Mouse (Mus musculus): ENCODE measurements at regions not wholly inside any gene's neighbourhood (a gene's known extent, or its start where the extent isn't known, plus 50 kb on each side); places are given as distances from the start of the nearest gene placed in this dataset.

GRCm38 (mm10) chr4:68648311-68648710, 305.9 kb downstream of the Brinp1 start:
- Histone ChIP-seq H3K27ac (no peak overlapping the region), H3K27me3 (no peaks in the 10 kb centered on the region), H3K36me3 (no peaks in the 10 kb centered on the region), H3K9ac (replicated peaks) (no peak overlapping the region), H3K4me1 (replicated peaks) (no peaks in the 10 kb centered on the region), H3K9me3 (no peaks in the 10 kb centered on the region), H3K4me2 (no peak overlapping the region), H3K4me3 (replicated peaks) (no peak overlapping the region)
- 91% methylated on average over 1 of the region's 1 CpGs for WGBS
- no peak for ATAC-seq (ENCODE audit: insufficient number of reproducible peaks, insufficient read depth, low FRiP score, low TSS enrichment, low read depth)

- Histone ChIP-seq H3K9me3 (no peaks in the 10 kb centered on the region), H3K27me3 (no peaks in the 10 kb centered on the region), H3K4me1 (replicated peaks) (no peaks in the 10 kb centered on the region), H3K4me2 (no peak overlapping the region), H3K4me3 (replicated peaks) (no peak overlapping the region), H3K9ac (replicated peaks) (no peak overlapping the region), H3K27ac (no peak overlapping the region), H3K36me3 (no peaks in the 10 kb centered on the region)
- WGBS, result 85% methylated on average over 2 of the region's 2 CpGs
- ATAC-seq (ENCODE audit: insufficient number of reproducible peaks, insufficient read depth, low FRiP score, low TSS enrichment, low read depth), result no peak
Observed at GRCm38 (mm10) chr4:68633299-68633698, 320.9 kb downstream of the Brinp1 start.

- Histone ChIP-seq H3K27me3 (no peaks in the 10 kb centered on the region), H3K36me3 (no peaks in the 10 kb centered on the region), H3K9me3 (no peaks in the 10 kb centered on the region), H3K4me2 (no peak overlapping the region), H3K27ac (no peak overlapping the region), H3K4me3 (replicated peaks) (no peak overlapping the region), H3K9ac (replicated peaks) (no peak overlapping the region), H3K4me1 (replicated peaks) (no peaks in the 10 kb centered on the region)
- ATAC-seq (ENCODE audit: insufficient number of reproducible peaks, insufficient read depth, low FRiP score, low TSS enrichment, low read depth), result no peak
- 72% methylated on average over 4 of the region's 4 CpGs for WGBS
Observed at GRCm38 (mm10) chr4:68624025-68624342, 330.2 kb downstream of the Brinp1 start.

DNA sequence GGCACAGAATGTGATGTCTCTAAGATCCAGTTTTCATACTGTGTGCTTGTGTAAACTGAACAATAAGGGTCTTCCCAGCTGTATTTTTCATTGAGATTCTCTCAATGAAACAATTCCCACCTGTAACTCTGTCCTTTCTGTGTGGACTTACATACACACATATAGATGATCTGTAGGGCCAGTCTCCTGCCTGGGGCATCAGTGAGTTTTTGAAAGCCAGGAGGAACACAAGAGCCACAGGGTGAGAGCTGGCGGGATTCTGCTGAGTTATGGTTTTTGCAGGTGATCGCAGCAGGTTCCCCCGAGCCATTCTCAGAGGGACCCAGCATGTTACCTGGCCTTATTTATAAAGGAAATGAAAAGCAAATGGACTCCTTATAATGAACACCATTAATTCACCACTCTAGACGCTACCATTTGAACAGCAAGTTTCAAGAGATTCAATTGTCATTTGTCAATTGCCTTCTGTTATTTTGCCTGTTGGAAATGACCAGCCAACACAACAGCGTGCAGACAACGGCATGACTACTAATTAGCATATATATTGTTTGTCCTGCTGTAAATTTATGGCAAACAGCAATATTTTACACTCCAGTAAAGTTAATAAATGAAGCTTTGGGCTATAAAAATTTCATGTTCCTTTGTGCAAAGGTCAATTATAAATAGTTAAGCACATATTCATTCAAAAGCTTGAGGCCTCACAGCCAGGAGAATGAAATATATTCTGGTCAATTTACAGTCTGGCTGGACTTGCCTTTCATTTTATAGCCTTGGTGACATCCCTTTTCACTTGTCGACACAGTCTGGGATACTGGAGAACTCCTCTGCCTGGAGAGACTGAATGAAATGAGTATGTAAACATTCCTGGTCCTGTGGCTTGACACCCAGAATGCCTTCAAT, 330.8 kb downstream of the Brinp1 start:
- H3K36me3 ChIP-seq, result no peaks in the 10 kb centered on the region
- no peaks in the 10 kb centered on the region for H3K4me1 ChIP-seq (replicated peaks)
- H3K4me3 ChIP-seq (replicated peaks), result no peak overlapping the region
- H3K27ac ChIP-seq, result no peak overlapping the region
- WGBS, result 65% methylated on average over 7 of the region's 7 CpGs
- no peak overlapping the region for H3K4me2 ChIP-seq
- ATAC-seq (ENCODE audit: insufficient number of reproducible peaks, insufficient read depth, low FRiP score, low TSS enrichment, low read depth), result no peak
- H3K9ac ChIP-seq (replicated peaks), result no peak overlapping the region
- H3K27me3 ChIP-seq, result no peaks in the 10 kb centered on the region
- H3K9me3 ChIP-seq, result no peaks in the 10 kb centered on the region

DNA sequence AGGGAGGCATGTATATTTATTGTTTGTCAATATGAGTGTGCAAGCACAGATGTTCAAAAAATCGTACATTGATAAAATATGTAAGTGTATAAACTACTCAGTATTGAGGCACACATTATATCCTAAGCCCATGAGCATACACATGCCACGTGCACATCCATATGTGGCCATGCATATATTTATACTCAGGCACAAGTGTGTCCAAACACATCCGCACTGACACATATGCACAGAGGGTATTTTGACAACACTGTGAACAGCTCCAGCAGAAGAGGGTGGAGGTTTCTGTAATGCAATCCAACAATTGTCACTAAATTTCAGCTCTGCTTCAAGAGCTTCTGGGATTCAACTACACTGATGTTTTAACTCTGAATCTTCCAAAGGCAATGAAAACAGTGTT, 333.6 kb downstream of the Brinp1 start:
- H3K4me2 ChIP-seq, result no peak overlapping the region
- H3K36me3 ChIP-seq, result no peaks in the 10 kb centered on the region
- 91% methylated on average over 3 of the region's 3 CpGs for WGBS
- no peaks in the 10 kb centered on the region for H3K4me1 ChIP-seq (replicated peaks)
- H3K4me3 ChIP-seq (replicated peaks), result no peak overlapping the region
- ATAC-seq (ENCODE audit: insufficient number of reproducible peaks, insufficient read depth, low FRiP score, low TSS enrichment, low read depth), result no peak
- no peak overlapping the region for H3K9ac ChIP-seq (replicated peaks)
- H3K27me3 ChIP-seq, result no peaks in the 10 kb centered on the region
- no peaks in the 10 kb centered on the region for H3K9me3 ChIP-seq
- no peak overlapping the region for H3K27ac ChIP-seq

DNA sequence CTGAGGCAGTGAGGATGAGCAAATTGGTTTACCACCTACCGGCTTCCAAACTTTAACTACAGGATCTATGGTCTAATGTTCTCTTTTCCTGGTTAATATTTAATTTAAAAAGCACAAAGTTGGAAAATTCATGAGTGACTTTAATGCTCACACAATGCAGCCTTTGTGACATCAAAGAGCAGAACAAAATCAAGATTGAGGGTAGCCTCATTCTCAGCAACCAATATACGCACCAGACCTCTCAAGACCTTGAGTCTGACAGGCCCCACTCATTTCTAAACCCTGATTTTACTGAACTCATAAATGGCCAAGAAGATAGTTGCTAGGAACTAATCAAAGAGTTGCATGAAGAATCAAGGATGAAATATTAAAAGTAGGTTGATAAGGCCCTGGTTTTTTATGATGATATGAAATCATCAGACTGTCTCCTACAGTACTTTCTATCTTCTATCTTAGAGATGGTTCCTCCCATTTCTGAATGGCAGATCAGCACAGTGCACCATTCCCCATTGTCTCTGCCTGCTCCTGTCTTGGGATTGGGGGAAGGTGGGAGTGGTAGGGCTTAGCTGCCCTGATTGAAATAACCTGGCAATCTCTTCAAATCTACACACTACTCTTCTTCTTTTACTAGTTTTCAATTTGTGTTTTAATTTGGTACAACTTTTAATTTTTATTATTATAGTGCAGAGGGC, 338.3 kb downstream of the Brinp1 start:
- no peak for ATAC-seq (ENCODE audit: insufficient number of reproducible peaks, insufficient read depth, low FRiP score, low TSS enrichment, low read depth)
- H3K4me2 ChIP-seq, result no peak overlapping the region
- no peaks in the 10 kb centered on the region for H3K36me3 ChIP-seq
- no peaks in the 10 kb centered on the region for H3K9me3 ChIP-seq
- H3K27me3 ChIP-seq, result no peaks in the 10 kb centered on the region
- H3K4me1 ChIP-seq (replicated peaks), result no peaks in the 10 kb centered on the region
- no peak overlapping the region for H3K4me3 ChIP-seq (replicated peaks)
- H3K27ac ChIP-seq, result no peak overlapping the region
- 81% methylated on average over 2 of the region's 2 CpGs for WGBS
- no peak overlapping the region for H3K9ac ChIP-seq (replicated peaks)

DNA sequence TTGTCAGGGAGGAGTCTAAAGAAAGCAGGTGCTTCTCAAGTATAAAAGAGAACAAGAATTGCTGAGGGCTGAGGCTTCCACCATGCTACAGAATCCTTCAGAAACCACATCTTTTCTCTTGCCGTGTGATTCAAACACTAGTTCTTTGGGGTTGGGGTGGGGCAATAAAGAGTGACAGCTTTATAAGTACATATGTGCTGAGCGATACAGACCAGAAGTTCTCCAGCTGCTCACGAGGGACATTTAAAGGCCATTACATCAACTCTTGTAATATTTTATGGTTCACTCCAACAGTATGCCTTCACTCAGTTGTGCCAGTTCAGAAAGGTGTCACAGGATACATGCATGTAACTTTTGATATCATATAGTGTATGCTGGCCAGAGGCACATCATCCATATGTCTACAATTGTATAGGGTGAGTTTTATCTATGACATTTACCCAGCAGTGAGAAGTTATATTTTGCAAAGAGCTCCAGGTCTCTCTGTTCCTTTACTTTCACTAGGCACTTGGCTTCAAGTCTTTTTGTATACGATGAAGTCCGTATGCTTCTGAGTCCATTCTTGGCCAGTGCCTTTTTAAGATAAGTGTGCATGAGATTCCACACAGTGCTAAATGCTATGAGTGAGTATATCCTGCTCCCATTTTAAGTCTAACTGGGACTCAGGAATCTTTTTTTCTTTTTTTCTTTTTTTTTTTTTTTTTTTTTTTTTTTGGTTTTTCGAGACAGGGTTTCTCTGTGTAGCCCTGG, 341.8 kb downstream of the Brinp1 start:
- Histone ChIP-seq H3K9ac (replicated peaks) (no peak overlapping the region), H3K27ac (no peak overlapping the region), H3K9me3 (no peaks in the 10 kb centered on the region), H3K4me1 (replicated peaks) (no peaks in the 10 kb centered on the region), H3K36me3 (no peaks in the 10 kb centered on the region), H3K4me2 (no peak overlapping the region), H3K27me3 (no peaks in the 10 kb centered on the region), H3K4me3 (replicated peaks) (no peak overlapping the region)
- ATAC-seq (ENCODE audit: insufficient number of reproducible peaks, insufficient read depth, low FRiP score, low TSS enrichment, low read depth), result peak; percentile 82
- 56% methylated on average over 5 of the region's 6 CpGs for WGBS

DNA sequence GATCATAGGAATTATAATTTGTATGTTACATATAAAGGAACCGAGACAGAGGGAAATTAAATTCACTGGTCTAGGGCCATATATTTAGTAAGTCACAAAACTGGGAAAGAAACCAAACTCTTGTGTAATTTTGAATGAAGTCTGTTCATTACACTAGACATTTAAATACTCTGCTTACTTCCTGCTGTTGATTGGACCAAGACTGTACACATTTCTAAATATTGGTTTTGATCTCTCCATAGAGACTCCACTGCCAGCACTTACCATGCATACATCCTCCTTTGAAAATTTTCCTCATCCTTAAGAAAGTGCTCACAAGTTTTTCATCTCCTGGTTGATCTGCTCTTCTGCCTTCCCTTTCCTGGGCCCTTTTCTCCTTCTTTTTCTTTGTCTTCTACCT, 358.9 kb downstream of the Brinp1 start:
- H3K9ac ChIP-seq (replicated peaks), result no peak overlapping the region
- H3K4me3 ChIP-seq (replicated peaks), result no peak overlapping the region
- no peak overlapping the region for H3K4me2 ChIP-seq
- H3K9me3 ChIP-seq, result no peaks in the 10 kb centered on the region
- ATAC-seq (ENCODE audit: insufficient number of reproducible peaks, insufficient read depth, low FRiP score, low TSS enrichment, low read depth), result no peak
- 86% methylated on average over 1 of the region's 1 CpGs for WGBS
- H3K27me3 ChIP-seq, result no peaks in the 10 kb centered on the region
- no peak overlapping the region for H3K27ac ChIP-seq
- no peaks in the 10 kb centered on the region for H3K36me3 ChIP-seq
- H3K4me1 ChIP-seq (replicated peaks), result no peaks in the 10 kb centered on the region

DNA sequence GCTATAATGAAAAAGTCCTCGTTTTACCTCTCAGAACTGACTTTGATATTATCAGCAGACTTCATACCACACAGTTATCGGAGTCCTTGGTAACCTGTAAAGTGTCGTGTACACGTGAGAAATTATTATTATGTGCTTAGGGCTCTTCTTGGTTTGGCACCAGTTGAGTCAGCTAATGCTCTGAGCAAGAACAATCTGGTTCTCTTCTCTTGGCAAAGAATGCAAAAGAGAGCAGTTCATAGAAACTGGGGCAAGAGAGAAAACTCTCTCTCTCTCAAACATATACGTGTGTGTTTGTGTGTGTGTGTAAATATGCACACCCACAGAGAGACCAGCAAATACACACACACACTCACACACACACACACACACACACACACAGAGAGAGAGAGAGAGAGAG, 378.8 kb downstream of the Brinp1 start:
- Histone ChIP-seq H3K27ac (no peak overlapping the region), H3K27me3 (no peaks in the 10 kb centered on the region), H3K9ac (replicated peaks) (no peak overlapping the region), H3K36me3 (no peaks in the 10 kb centered on the region), H3K4me2 (no peak overlapping the region), H3K4me3 (replicated peaks) (no peak overlapping the region), H3K4me1 (replicated peaks) (no peaks in the 10 kb centered on the region), H3K9me3 (no peaks in the 10 kb centered on the region)
- 84% methylated on average over 5 of the region's 5 CpGs for WGBS
- ATAC-seq (ENCODE audit: insufficient number of reproducible peaks, insufficient read depth, low FRiP score, low TSS enrichment, low read depth), result no peak

- Histone ChIP-seq H3K36me3 (no peaks in the 10 kb centered on the region), H3K9me3 (no peaks in the 10 kb centered on the region), H3K4me1 (replicated peaks) (no peaks in the 10 kb centered on the region), H3K4me2 (no peak overlapping the region), H3K27me3 (no peaks in the 10 kb centered on the region), H3K27ac (no peak overlapping the region), H3K4me3 (replicated peaks) (no peak overlapping the region), H3K9ac (replicated peaks) (no peak overlapping the region)
- 80% methylated on average over 4 of the region's 4 CpGs for WGBS
- no peak for ATAC-seq (ENCODE audit: insufficient number of reproducible peaks, insufficient read depth, low FRiP score, low TSS enrichment, low read depth)
Observed at GRCm38 (mm10) chr4:68574610-68575167, 379.5 kb downstream of the Brinp1 start.

DNA sequence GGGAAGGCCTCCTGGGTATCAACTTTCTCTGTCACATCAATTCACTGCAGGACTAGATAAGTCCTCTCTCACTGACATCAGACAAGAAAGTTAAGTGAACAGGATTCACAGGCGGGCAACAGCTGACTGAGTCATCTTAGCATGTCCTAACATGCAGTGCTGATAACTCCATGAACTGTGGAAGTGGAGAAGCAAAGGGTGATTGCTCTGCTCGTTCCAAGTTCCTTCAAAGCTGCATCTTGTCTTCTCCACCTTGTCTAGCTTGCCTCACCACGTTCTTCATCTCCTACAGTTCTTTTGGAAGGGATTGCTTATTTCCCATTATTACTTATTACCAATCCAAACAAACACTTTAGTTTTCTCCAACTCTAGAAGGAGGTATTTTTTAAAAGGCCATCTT, 380.9 kb downstream of the Brinp1 start:
- 54% methylated on average over 3 of the region's 3 CpGs for WGBS
- Histone ChIP-seq H3K9ac (replicated peaks) (no peak overlapping the region), H3K4me1 (replicated peaks) (no peaks in the 10 kb centered on the region), H3K4me2 (no peak overlapping the region), H3K27ac (no peak overlapping the region), H3K36me3 (no peaks in the 10 kb centered on the region), H3K4me3 (replicated peaks) (no peak overlapping the region), H3K9me3 (no peaks in the 10 kb centered on the region), H3K27me3 (no peaks in the 10 kb centered on the region)
- ATAC-seq (ENCODE audit: insufficient number of reproducible peaks, insufficient read depth, low FRiP score, low TSS enrichment, low read depth), result no peak

All from limb, embryonic 12.5 days (tissue).